Mouse (Mus musculus): ENCODE data around the gene Atp2b2. TPM values are rescaled to one million over a fixed set of nuclear protein-coding genes. Genes with fewer than 3 reads are reported as not detected.
A peak's percentile ranks its signal among the peaks of the same experiment; 100 is the strongest.
"Not testable (repeated sequence)": the region's sequence is repeated elsewhere in the genome, so short reads cannot be mapped to it uniquely, and the experiment has no call there.

The Atp2b2 gene
- polyA plus RNA-seq, 1 experiment from 2014 or later: 37.9 TPM

GRCm38 (mm10) chr6:113740236-113741217 lies 301.9 kb downstream of the Atp2b2 start, which contains the start of gene Sec13:
Gene Sec13 (minus strand): TSS chr6:113740743.
- peak; percentile 88 for ATAC-seq (ENCODE audit: low FRiP score)
- H3K4me2 ChIP-seq: peak within 1 kb of the TSS; percentile 88
- peak within 1 kb of the TSS; percentile 81 for H3K9ac ChIP-seq (replicated peaks)
- H3K36me3 ChIP-seq: peaks cover 23% of the 10 kb centered on the region
- peak within 1 kb of the TSS; percentile 92 for H3K4me3 ChIP-seq (replicated peaks)
- no peaks in the 10 kb centered on the region for H3K27me3 ChIP-seq (replicated peaks)
- 7% methylated on average over 41 of the region's 41 CpGs for WGBS
- peak within 1 kb of the TSS; percentile 82 for H3K27ac ChIP-seq (replicated peaks)
- H3K9me3 ChIP-seq (replicated peaks): no peaks in the 10 kb centered on the region
- H3K4me1 ChIP-seq: peaks cover 14% of the 10 kb centered on the region

GRCm38 (mm10) chr6:113737318-113738046 lies 304.9 kb downstream of the Atp2b2 start:
- WGBS: 90% methylated on average over 9 of the region's 9 CpGs
- no peak overlapping the region for H3K9ac ChIP-seq (replicated peaks)
- no peaks in the 10 kb centered on the region for H3K27me3 ChIP-seq (replicated peaks)
- ATAC-seq (ENCODE audit: low FRiP score): no peak
- H3K36me3 ChIP-seq: peaks cover 51% of the 10 kb centered on the region
- H3K9me3 ChIP-seq (replicated peaks): no peaks in the 10 kb centered on the region
- no peak overlapping the region for H3K4me3 ChIP-seq (replicated peaks)
- peaks cover 14% of the 10 kb centered on the region for H3K4me1 ChIP-seq
- no peak overlapping the region for H3K4me2 ChIP-seq
- no peak overlapping the region for H3K27ac ChIP-seq (replicated peaks)

- H3K9ac ChIP-seq (replicated peaks): no peak overlapping the region
- H3K27ac ChIP-seq (replicated peaks): no peak overlapping the region
- no peak overlapping the region for H3K4me3 ChIP-seq (replicated peaks)
- H3K9me3 ChIP-seq (replicated peaks): no peaks in the 10 kb centered on the region
- peaks cover 97% of the 10 kb centered on the region for H3K36me3 ChIP-seq
- H3K4me2 ChIP-seq: no peak overlapping the region
- no peak for ATAC-seq (ENCODE audit: low FRiP score)
- WGBS: 92% methylated on average over 3 of the region's 3 CpGs
- H3K4me1 ChIP-seq: no peaks in the 10 kb centered on the region
- H3K27me3 ChIP-seq (replicated peaks): no peaks in the 10 kb centered on the region
Observed at GRCm38 (mm10) chr6:113731296-113731695, 311.1 kb downstream of the Atp2b2 start.

GRCm38 (mm10) chr6:113728181-113728580 lies 314.2 kb downstream of the Atp2b2 start:
- no peak overlapping the region for H3K27ac ChIP-seq (replicated peaks)
- peaks cover 84% of the 10 kb centered on the region for H3K36me3 ChIP-seq
- 88% methylated on average over 7 of the region's 7 CpGs for WGBS
- no peak overlapping the region for H3K4me2 ChIP-seq
- no peak for ATAC-seq (ENCODE audit: low FRiP score)
- H3K9me3 ChIP-seq (replicated peaks): no peaks in the 10 kb centered on the region
- no peaks in the 10 kb centered on the region for H3K27me3 ChIP-seq (replicated peaks)
- no peak overlapping the region for H3K9ac ChIP-seq (replicated peaks)
- no peaks in the 10 kb centered on the region for H3K4me1 ChIP-seq
- no peak overlapping the region for H3K4me3 ChIP-seq (replicated peaks)

GRCm38 (mm10) chr6:113721061-113721460 lies 321.4 kb downstream of the Atp2b2 start:
- Histone ChIP-seq H3K4me1 (no peaks in the 10 kb centered on the region), H3K27me3 (replicated peaks) (no peaks in the 10 kb centered on the region), H3K27ac (replicated peaks) (no peak overlapping the region), H3K4me3 (replicated peaks) (no peak overlapping the region), H3K9me3 (replicated peaks) (no peaks in the 10 kb centered on the region), H3K9ac (replicated peaks) (no peak overlapping the region), H3K4me2 (no peak overlapping the region), H3K36me3 (peaks cover 67% of the 10 kb centered on the region)
- no peak for ATAC-seq (ENCODE audit: low FRiP score)
- 96% methylated on average over 4 of the region's 4 CpGs for WGBS

- H3K9me3 ChIP-seq (replicated peaks): no peaks in the 10 kb centered on the region
- ATAC-seq (ENCODE audit: low FRiP score): no peak
- H3K4me1 ChIP-seq: no peaks in the 10 kb centered on the region
- no peak within 1 kb of the TSS for H3K4me2 ChIP-seq
- H3K27ac ChIP-seq (replicated peaks): no peak within 1 kb of the TSS
- 91% methylated on average over 3 of the region's 3 CpGs for WGBS
- H3K9ac ChIP-seq (replicated peaks): no peak within 1 kb of the TSS
- H3K27me3 ChIP-seq (replicated peaks): no peaks in the 10 kb centered on the region
- no peak within 1 kb of the TSS for H3K4me3 ChIP-seq (replicated peaks)
- peaks cover 71% of the 10 kb centered on the region for H3K36me3 ChIP-seq
Observed at GRCm38 (mm10) chr6:113719878-113720277, 322.5 kb downstream of the Atp2b2 start, which contains the start of gene Ghrl. Gene Ghrl (minus strand): TSS chr6:113719880.

- no peak overlapping the region for H3K4me2 ChIP-seq
- H3K4me3 ChIP-seq (replicated peaks): no peak overlapping the region
- peaks cover 84% of the 10 kb centered on the region for H3K36me3 ChIP-seq
- H3K9ac ChIP-seq (replicated peaks): no peak overlapping the region
- no peaks in the 10 kb centered on the region for H3K27me3 ChIP-seq (replicated peaks)
- no peak overlapping the region for H3K27ac ChIP-seq (replicated peaks)
- ATAC-seq (ENCODE audit: low FRiP score): no peak
- no peaks in the 10 kb centered on the region for H3K9me3 ChIP-seq (replicated peaks)
- H3K4me1 ChIP-seq: no peaks in the 10 kb centered on the region
- 89% methylated on average over 3 of the region's 3 CpGs for WGBS
Observed at GRCm38 (mm10) chr6:113717541-113717940, 324.9 kb downstream of the Atp2b2 start.

- no peak overlapping the region for H3K4me2 ChIP-seq
- no peak for ATAC-seq (ENCODE audit: low FRiP score)
- no peak overlapping the region for H3K27ac ChIP-seq (replicated peaks)
- no peaks in the 10 kb centered on the region for H3K9me3 ChIP-seq (replicated peaks)
- no peaks in the 10 kb centered on the region for H3K27me3 ChIP-seq (replicated peaks)
- 61% methylated on average over 1 of the region's 1 CpGs for WGBS
- no peak overlapping the region for H3K4me3 ChIP-seq (replicated peaks)
- no peaks in the 10 kb centered on the region for H3K4me1 ChIP-seq
- peaks cover 90% of the 10 kb centered on the region for H3K36me3 ChIP-seq
- H3K9ac ChIP-seq (replicated peaks): no peak overlapping the region
Observed at GRCm38 (mm10) chr6:113714797-113715196, 327.6 kb downstream of the Atp2b2 start.

- no peaks in the 10 kb centered on the region for H3K27me3 ChIP-seq (replicated peaks)
- peaks cover 90% of the 10 kb centered on the region for H3K36me3 ChIP-seq
- ATAC-seq (ENCODE audit: low FRiP score): no peak
- no peak overlapping the region for H3K9ac ChIP-seq (replicated peaks)
- H3K4me3 ChIP-seq (replicated peaks): no peak overlapping the region
- H3K9me3 ChIP-seq (replicated peaks): no peaks in the 10 kb centered on the region
- no peaks in the 10 kb centered on the region for H3K4me1 ChIP-seq
- 98% methylated on average over 2 of the region's 2 CpGs for WGBS
- H3K4me2 ChIP-seq: no peak overlapping the region
- H3K27ac ChIP-seq (replicated peaks): no peak overlapping the region
Observed at GRCm38 (mm10) chr6:113714276-113714675, 328.1 kb downstream of the Atp2b2 start.

- not testable (repeated sequence) for ATAC-seq (ENCODE audit: low FRiP score)
- WGBS: 95% methylated on average over 5 of the region's 5 CpGs
Observed at GRCm38 (mm10) chr6:113713389-113713788, 329.0 kb downstream of the Atp2b2 start.

GRCm38 (mm10) chr6:113712718-113713117 lies 329.7 kb downstream of the Atp2b2 start:
- no peaks in the 10 kb centered on the region for H3K9me3 ChIP-seq (replicated peaks)
- H3K27ac ChIP-seq (replicated peaks): no peak overlapping the region
- H3K4me1 ChIP-seq: no peaks in the 10 kb centered on the region
- H3K9ac ChIP-seq (replicated peaks): no peak overlapping the region
- peaks cover 95% of the 10 kb centered on the region for H3K36me3 ChIP-seq
- no peak overlapping the region for H3K4me3 ChIP-seq (replicated peaks)
- no peaks in the 10 kb centered on the region for H3K27me3 ChIP-seq (replicated peaks)
- no peak overlapping the region for H3K4me2 ChIP-seq
- no peak for ATAC-seq (ENCODE audit: low FRiP score)
- WGBS: 95% methylated on average over 3 of the region's 3 CpGs

More at GRCm38 (mm10) chr6:113713389-113713788, 329.0 kb downstream of the Atp2b2 start:
- H3K9me3 ChIP-seq (replicated peaks); H3K4me2 ChIP-seq; H3K4me1 ChIP-seq; H3K4me3 ChIP-seq (replicated peaks); H3K27ac ChIP-seq (replicated peaks); H3K27me3 ChIP-seq (replicated peaks); H3K9ac ChIP-seq (replicated peaks): not testable (repeated sequence)
- peaks cover 92% of the 10 kb centered on the region for H3K36me3 ChIP-seq
